Mouse (Mus musculus): ENCODE data around the gene Dixdc1.

Gene Dixdc1

GRCm38 (mm10) chr9:50738914-50739870 lies at the start of gene Dixdc1:
TSS of gene Dixdc1 (minus strand) at chr9:50739517.
- DNase-seq = peak; percentile 96

DNA sequence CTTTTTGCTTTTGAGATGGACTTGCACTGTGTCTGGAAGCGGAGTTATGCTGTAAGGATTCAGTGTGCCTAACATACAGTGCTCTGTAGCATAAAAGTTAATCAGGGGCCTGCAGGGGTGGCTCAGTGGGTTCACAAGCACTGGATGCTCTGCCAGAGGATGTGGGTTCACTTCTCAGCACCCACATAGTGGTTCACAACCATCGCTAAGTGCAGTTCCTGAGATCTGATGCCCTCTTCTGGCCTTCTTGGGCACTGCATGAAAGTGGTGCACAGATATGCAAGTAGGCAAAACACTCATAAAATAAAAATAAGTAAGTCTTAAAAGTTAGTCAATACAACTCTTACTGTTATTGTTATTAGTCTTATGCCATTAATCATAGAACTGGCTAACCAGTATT lies 42.8 kb upstream of the Dixdc1 start:
- DNase-seq = peak; percentile 43

- DNase-seq = no peak
These were observed 36.9 kb upstream of the Dixdc1 start for GRCm38 (mm10) chr9:50776162-50776760.

DNA sequence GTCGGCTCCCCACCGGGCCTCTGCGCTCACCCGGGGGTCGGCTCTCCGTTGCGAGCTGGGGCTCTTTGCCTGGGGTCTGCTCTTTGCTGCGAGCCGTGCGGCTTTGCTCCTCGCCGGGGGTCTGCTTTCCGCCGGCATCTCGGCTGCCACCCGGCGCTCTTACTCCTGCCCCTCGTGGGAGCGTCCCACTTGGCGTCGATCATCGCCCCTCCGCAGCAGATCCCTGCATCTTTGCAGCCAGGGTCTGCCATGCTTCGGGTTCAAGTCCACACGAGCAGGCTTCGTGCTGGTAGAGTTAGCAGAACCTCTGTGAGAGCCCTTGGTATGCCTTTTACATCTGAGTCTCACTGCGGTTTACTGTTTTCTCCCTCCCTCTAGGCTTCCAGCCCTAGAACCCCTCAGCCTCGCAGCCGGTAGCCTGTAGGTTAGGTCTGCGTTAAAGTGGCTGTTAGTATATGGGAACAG lies 36.4 kb upstream of the Dixdc1 start:
- peak; percentile 14 for DNase-seq

DNA sequence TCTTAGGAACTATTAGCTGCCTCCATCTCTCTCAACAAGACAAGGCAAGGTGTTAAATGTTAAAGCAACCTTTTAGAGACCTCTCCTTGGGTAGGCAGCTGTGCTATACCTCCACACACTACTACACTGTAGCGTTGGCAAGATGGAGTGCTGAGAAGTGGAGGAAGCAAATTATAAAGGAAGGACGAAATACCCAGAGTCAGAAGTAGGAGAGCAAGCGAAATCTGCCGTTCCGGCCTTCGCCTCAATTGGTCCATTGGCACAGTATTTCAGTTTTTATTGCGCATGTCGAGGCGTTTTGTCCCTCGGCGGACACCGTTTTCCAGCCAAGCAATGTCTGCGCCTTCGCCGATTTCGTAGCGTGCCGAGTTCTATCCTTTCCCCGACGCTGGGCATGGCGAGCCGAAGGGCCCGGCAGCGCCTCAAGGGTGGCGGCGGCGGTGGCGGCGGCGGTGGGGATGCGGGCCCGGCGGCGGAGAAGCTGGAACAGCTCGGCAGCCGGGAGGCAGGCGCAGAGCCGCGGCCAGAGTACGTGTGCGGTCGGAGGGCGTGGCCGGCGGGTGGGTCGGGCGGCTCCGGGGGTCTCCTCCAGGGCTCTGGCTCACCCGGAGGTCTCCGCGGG lies 35.8 kb upstream of the Dixdc1 start, which contains the start of the genes Alg9 and 1110032A03Rik:
Gene Alg9 (plus strand): TSS at position 29 of the 622 bp plus-strand sequence.
Gene 1110032A03Rik (minus strand): TSS at position 530 of the 622 bp plus-strand sequence.
- DNase-seq = peak; percentile 93

GRCm38 (mm10) chr9:50774026-50774462 lies 34.7 kb upstream of the Dixdc1 start:
- DNase-seq = no peak

DNA sequence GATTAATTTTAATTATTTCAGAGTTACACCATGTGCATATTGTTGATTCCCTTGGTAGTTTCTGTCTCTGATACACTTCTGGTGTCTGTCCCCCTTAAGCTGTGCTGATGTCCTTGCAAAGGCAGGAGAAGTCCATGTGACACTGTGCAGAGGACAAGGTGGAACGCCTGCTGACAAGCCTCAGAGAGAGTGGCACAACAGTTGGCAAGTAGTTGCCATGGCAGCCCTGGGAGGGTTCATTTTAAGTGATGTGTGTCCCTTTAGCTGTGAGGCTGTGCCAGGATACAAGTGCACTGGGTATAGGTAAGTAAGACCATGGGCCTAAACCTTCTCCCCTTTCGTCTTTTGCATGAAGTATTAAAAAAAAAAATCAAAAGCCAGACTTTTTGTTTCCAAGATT lies 30.7 kb upstream of the Dixdc1 start:
- no peak for DNase-seq

- peak; percentile 99 for DNase-seq
These were observed 29.0 kb upstream of the Dixdc1 start, which contains the start of gene Fdxacb1 for GRCm38 (mm10) chr9:50768107-50769002. TSS of gene Fdxacb1 (plus strand) at chr9:50768236.

GRCm38 (mm10) chr9:50767531-50768106 lies 28.3 kb upstream of the Dixdc1 start:
- no peak for DNase-seq

DNA sequence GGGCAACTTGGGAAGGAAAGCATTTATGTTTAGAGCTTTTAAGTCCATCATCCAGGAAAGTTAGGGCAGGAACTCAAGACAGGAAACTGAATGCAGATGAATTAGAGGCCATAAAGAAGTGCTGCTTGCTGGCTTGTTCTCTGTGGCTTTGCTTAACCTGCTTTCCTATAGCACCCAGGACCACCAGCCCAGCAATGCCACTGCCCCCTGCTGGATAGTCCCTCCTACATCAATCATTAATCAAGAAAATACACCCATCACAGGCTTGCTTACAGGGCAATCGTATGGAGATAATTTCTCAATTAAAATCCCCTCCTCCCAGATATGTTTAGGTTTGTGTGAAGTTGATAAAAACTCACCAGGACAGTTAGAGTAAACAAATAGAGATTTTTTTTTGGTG lies 24.0 kb upstream of the Dixdc1 start:
- DNase-seq = peak; percentile 54

DNA sequence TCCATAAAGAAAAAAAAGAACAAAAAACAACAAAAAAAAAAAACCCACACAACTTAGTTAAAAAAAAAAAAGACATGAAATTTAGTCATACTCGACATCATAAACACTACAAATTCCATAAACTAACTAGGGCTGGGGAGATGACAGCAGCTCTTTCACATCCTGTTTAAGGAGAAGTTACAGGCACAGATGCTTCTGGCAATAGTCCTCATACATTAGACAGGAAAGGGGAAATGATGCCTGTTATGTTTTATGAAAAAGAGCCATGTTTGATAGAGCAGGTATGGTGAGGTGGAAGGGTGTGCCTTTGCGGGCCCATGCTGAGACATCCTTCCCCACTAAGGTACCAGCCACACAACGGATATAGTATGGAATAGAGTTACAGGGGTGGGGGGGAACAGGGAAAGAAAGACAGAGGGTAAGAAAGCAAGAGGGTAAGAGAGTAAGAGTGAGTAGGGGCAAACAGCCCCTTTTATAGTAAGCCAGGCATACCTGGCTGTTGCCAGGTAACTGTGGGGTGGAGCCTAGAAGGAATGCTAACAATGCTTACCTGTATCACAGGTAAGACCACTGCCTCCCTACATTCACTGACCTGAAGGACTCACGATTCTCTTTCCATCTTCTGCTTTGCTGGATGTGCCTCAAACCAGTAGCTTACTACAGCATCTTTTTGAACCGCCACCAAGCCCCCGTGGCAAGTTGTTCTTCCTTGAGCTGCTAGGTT lies 22.4 kb upstream of the Dixdc1 start:
- DNase-seq = no peak

DNA sequence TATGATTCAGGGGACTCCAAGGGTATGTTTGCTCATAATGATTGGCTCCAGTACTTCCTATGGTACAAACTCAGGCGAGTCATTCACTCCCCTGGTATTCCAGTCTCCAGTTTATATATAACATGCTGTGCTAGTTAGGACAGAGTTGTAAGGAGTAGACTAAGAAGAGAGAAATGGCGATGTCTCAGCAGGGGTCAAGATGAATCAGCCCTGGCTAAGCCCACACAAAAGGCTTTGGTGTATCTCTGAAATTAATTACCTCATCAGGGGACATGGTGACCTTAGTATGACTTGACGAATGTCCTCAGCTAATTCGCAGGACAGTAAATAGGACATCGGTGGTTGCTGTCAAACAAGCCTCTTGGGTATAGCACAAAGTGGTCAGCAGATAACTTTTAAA lies 17.4 kb upstream of the Dixdc1 start:
- DNase-seq = no peak

DNA sequence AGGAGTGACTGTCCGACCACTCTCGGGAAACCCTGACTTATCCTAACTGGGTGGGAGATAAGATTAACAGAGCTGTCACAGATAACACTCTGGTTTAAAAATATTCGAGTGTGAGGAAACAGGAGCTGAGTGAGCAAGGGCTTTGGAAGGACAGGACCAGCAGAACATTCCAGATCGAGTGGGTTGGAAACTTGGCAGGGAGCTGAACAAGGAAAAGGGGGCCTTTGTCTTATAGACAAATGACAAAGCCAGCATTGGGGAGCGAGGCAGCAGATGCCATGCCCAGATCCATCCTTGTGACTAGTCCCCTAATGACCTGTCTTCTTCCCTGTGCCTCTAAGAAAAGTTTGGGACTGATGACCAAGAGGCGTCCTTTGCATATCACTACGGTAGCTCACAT lies 14.6 kb upstream of the Dixdc1 start:
- no peak for DNase-seq

- peak; percentile 95 for DNase-seq
These were observed 13.7 kb upstream of the Dixdc1 start for GRCm38 (mm10) chr9:50752784-50753615.

GRCm38 (mm10) chr9:50752054-50752602 lies 12.8 kb upstream of the Dixdc1 start, which contains the start of gene Hspb2:
TSS of gene Hspb2 (minus strand) at chr9:50752354.
- peak; percentile 75 for DNase-seq

DNA sequence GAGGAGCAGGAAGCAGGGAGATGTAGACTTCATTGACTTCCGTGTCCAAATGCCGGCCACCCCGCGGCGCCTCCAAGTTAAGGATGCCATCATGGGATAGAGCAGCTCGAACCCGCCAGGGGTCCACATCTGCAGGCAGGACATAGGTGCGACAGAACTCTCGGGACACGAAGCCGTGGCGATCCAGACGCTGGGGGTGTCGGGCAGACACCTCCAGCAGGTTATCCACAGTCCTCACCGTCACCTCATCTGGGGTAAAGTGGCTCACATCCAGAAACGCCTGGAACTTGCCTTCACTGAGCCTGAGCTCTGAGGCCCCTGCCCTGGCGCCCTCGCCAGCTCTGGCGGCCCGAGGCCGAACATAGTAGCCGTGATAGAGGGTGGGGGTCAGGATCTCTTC lies 12.0 kb upstream of the Dixdc1 start, which contains the start of gene Cryab:
Gene Cryab (plus strand): TSS at position 3 of the 400 bp plus-strand sequence.
- DNase-seq = no peak

DNA sequence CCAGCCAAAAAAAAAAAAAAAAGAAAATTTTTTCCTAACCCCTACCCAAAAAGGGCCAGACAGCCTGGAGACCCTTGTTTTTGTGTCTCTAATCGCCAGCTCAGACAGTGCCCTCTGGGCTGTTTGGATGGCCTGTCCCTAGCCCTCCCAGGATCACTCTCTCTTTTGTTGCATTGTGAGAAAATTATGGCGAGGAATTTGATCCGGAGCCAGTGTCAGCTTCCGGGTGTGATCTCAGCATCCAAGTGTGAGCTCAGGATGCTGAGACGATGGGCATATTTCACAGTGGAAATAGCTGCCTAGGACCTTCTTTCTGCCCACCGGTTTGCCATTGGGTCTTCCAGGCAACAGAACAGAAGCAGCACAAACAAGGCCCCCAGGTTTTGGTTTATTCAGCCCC lies 11.4 kb upstream of the Dixdc1 start:
- peak; percentile 51 for DNase-seq

DNA sequence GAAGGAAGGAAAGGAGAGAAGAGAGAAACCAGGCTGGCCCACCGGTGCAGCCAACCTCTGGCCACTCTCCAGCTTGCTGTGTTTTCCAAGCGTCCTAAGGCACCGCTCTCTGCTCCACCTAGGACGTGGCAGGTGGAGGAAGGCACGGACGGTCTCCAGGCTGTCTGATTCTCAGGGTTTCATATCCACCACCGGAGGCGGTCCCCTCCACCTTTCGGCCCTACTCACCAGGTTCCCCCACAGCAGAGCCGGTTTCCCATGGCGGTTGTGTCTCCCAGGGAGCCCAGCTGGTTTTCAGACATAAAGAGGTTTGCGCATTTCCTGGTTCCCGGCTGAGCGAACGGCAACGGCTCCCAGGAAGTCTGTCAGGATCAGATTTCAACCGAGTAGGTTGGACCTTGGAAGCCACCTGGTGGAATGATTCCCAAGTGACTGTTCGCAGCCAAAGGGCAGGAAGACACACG lies 6.9 kb upstream of the Dixdc1 start, which contains the start of gene 2310030G06Rik:
Gene 2310030G06Rik (minus strand): TSS at position 323 of the 464 bp plus-strand sequence.
- peak; percentile 66 for DNase-seq

- peak; percentile 48 for DNase-seq
These were observed 6.5 kb upstream of the Dixdc1 start for GRCm38 (mm10) chr9:50745806-50746205.
